Mouse (Mus musculus) MEL (cell line): Measurements from ENCODE around the gene Ankrd44. TPM values are rescaled to one million over a fixed set of nuclear protein-coding genes. Genes with fewer than 3 reads are reported as not detected.

Experiments used
- DNase-seq: peaks from one replicate; pipeline ENCODE4 v3.0.0; 2011; ENCODE audit warnings: low read depth, low spot score
- H3K27ac ChIP-seq: 2 replicates; pipeline ENCODE4 v1.5.1; 2012; ENCODE audit warnings: low read depth, mild to moderate bottlenecking, control low read depth, low read length, moderate library complexity; ENCODE audit not compliant: control insufficient read depth
- H3K27me3 ChIP-seq, 2 experiments: fragments of 150-350 bp in 1 of 2; sonication (generic) in 1 of 2; 2 replicates each; pipeline ENCODE4 v1.6.1; 2012; ENCODE audit warnings: low read length in 2 of 2, mild to moderate bottlenecking in 2 of 2, improper control_type of control experiment in 1 of 2, moderate library complexity in 1 of 2; ENCODE audit not compliant: insufficient read depth in 2 of 2, control insufficient read depth in 1 of 2
- H3K36me3 ChIP-seq, 2 experiments: 2 replicates each; pipeline ENCODE4 v1.6.1; 2012 to 2014; ENCODE audit warnings: low read length in 2 of 2, improper control_type of control experiment in 1 of 2, inconsistent platforms in 1 of 2, mild to moderate bottlenecking in 1 of 2; ENCODE audit not compliant: insufficient read depth in 2 of 2, control insufficient read depth in 1 of 2
- H3K4me1 ChIP-seq, 2 experiments: fragments of 150-350 bp in 1 of 2; sonication (generic) in 1 of 2; 2 replicates each; pipeline ENCODE4 v1.6.1; 2012; ENCODE audit warnings: low read length in 2 of 2, improper control_type of control experiment in 1 of 2, mild to moderate bottlenecking in 1 of 2; ENCODE audit not compliant: insufficient read depth in 2 of 2, control insufficient read depth in 1 of 2
- H3K4me3 ChIP-seq, 2 experiments: fragments of 150-350 bp in 1 of 2; sonication (generic) in 1 of 2; 2 replicates each; pipeline ENCODE4 v1.5.1; 2012; ENCODE audit warnings: low read depth in 2 of 2, low read length in 2 of 2, mild to moderate bottlenecking in 2 of 2, moderate library complexity in 2 of 2, control low read depth in 1 of 2, improper control_type of control experiment in 1 of 2; ENCODE audit not compliant: control insufficient read depth in 1 of 2, insufficient read depth in 1 of 2
- H3K79me2 ChIP-seq: 2 replicates; pipeline ENCODE4 v1.6.1; 2012; ENCODE audit warnings: mild to moderate bottlenecking, low read length, moderate library complexity; ENCODE audit not compliant: control insufficient read depth, poor library complexity, insufficient read depth
- H3K9ac ChIP-seq: 2 replicates; pipeline ENCODE4 v1.6.1; 2012; ENCODE audit warnings: low read depth, mild to moderate bottlenecking, control low read depth, low read length, moderate library complexity; ENCODE audit not compliant: control insufficient read depth, poor library complexity, severe bottlenecking
- H3K9me3 ChIP-seq: fragments of 150-350 bp; sonication (generic); replicated peaks from 2 replicates; pipeline ENCODE4 v1.6.1; 2012; ENCODE audit warnings: mild to moderate bottlenecking, low read length, improper control_type of control experiment, moderate library complexity; ENCODE audit not compliant: insufficient read depth
- BHLHE40 ChIP-seq: IDR thresholded peaks from 2 replicates; pipeline ENCODE4 v1.6.1; 2012; ENCODE audit warnings: low read depth, mild to moderate bottlenecking, inconsistent platforms, low read length, improper control_type of control experiment, borderline replicate concordance
- CHD1 ChIP-seq: IDR thresholded peaks from 2 replicates; pipeline ENCODE4 v1.6.1; 2012; ENCODE audit warnings: low read depth, mild to moderate bottlenecking, inconsistent platforms, low read length, improper control_type of control experiment
- CHD2 ChIP-seq: IDR thresholded peaks from 2 replicates; pipeline ENCODE4 v1.6.1; 2011; ENCODE audit warnings: low read length, improper control_type of control experiment
- CTCF ChIP-seq, 3 experiments: IDR thresholded peaks in 2 of 3; conservative IDR thresholded peaks in 1 of 3; 2 replicates each; pipeline ENCODE4 v1.5.1; 2011 to 2012; ENCODE audit warnings: low read length in 3 of 3, low read depth in 2 of 3, mild to moderate bottlenecking in 2 of 3, improper control_type of control experiment in 1 of 3, inconsistent platforms in 1 of 3, mixed read lengths in 1 of 3, moderate library complexity in 1 of 3; ENCODE audit not compliant: control insufficient read depth in 1 of 3, insufficient read depth in 1 of 3, poor library complexity in 1 of 3, severe bottlenecking in 1 of 3
- E2F4 ChIP-seq: IDR thresholded peaks from 2 replicates; pipeline ENCODE4 v1.6.1; 2011; ENCODE audit warnings: low read depth, low read length, improper control_type of control experiment, borderline replicate concordance
- ELF1 ChIP-seq: IDR thresholded peaks from 2 replicates; pipeline ENCODE4 v1.6.1; 2014; ENCODE audit warnings: low read depth, mild to moderate bottlenecking, inconsistent platforms, low read length, improper control_type of control experiment, moderate library complexity
- EP300 ChIP-seq, 2 experiments: IDR thresholded peaks; 2 replicates each; pipeline ENCODE4 v1.6.1; 2011; ENCODE audit warnings: improper control_type of control experiment in 2 of 2, low read length in 2 of 2, low read depth in 1 of 2, mild to moderate bottlenecking in 1 of 2
- GATA1 ChIP-seq: IDR thresholded peaks from 2 replicates; pipeline ENCODE4 v1.6.1; 2011; ENCODE audit warnings: low read depth, low read length, improper control_type of control experiment
- JUND ChIP-seq: IDR thresholded peaks from 2 replicates; pipeline ENCODE4 v1.6.1; 2011; ENCODE audit warnings: low read depth, mild to moderate bottlenecking, improper control_type of control experiment, low read length
- KAT2A ChIP-seq: conservative IDR thresholded peaks from 2 replicates; pipeline ENCODE4 v1.6.1; 2012; ENCODE audit warnings: low read depth, low read length, improper control_type of control experiment, inconsistent platforms
- MAFK ChIP-seq: IDR thresholded peaks from 2 replicates; pipeline ENCODE4 v1.6.1; 2011; ENCODE audit warnings: low read depth, mild to moderate bottlenecking, low read length, improper control_type of control experiment, borderline replicate concordance
- MAX ChIP-seq: IDR thresholded peaks from 2 replicates; pipeline ENCODE4 v1.6.1; 2011; ENCODE audit warnings: low read length, improper control_type of control experiment
- MAZ ChIP-seq: IDR thresholded peaks from 2 replicates; pipeline ENCODE4 v1.6.1; 2012; ENCODE audit warnings: low read depth, mild to moderate bottlenecking, inconsistent platforms, low read length, improper control_type of control experiment
- MEF2A ChIP-seq: IDR thresholded peaks from 2 replicates; pipeline ENCODE4 v1.6.1; 2014; ENCODE audit warnings: low read depth, mild to moderate bottlenecking, inconsistent platforms, low read length, improper control_type of control experiment; ENCODE audit not compliant: poor library complexity, insufficient replicate concordance, severe bottlenecking; ENCODE audit errors: extremely low read depth
- MYB ChIP-seq: IDR thresholded peaks from 2 replicates; pipeline ENCODE4 v1.6.1; 2011; ENCODE audit warnings: mild to moderate bottlenecking, low read depth, low read length, improper control_type of control experiment
- MYC ChIP-seq: IDR thresholded peaks from 2 replicates; pipeline ENCODE4 v1.6.1; 2011; ENCODE audit warnings: low read depth, mild to moderate bottlenecking, low read length, improper control_type of control experiment, moderate library complexity
- POLR2A ChIP-seq, 2 experiments: IDR thresholded peaks; 2 replicates each; pipeline ENCODE4 v1.6.1; 2011 to 2012; ENCODE audit warnings: low read length in 2 of 2, mild to moderate bottlenecking in 2 of 2, control low read depth in 1 of 2, improper control_type of control experiment in 1 of 2, low read depth in 1 of 2, moderate library complexity in 1 of 2; ENCODE audit not compliant: control insufficient read depth in 1 of 2, insufficient read depth in 1 of 2, poor library complexity in 1 of 2
- POLR2AphosphoS2 ChIP-seq: IDR thresholded peaks from 2 replicates; pipeline ENCODE4 v1.6.1; 2011; ENCODE audit warnings: low read length, improper control_type of control experiment
- POLR2AphosphoS5 ChIP-seq: IDR thresholded peaks from 2 replicates; pipeline ENCODE4 v1.6.1; 2012; ENCODE audit warnings: low read depth, borderline replicate concordance, mild to moderate bottlenecking, inconsistent platforms, low read length, moderate library complexity, mixed read lengths
- TBP ChIP-seq: IDR thresholded peaks from 2 replicates; pipeline ENCODE4 v1.8.0; 2011; ENCODE audit warnings: low read depth, low read length, improper control_type of control experiment
- TCF12 ChIP-seq: IDR thresholded peaks from 2 replicates; pipeline ENCODE4 v1.6.1; 2014; ENCODE audit warnings: low read depth, mild to moderate bottlenecking, inconsistent platforms, low read length, improper control_type of control experiment, moderate library complexity
- UBTF ChIP-seq: IDR thresholded peaks from 2 replicates; pipeline ENCODE4 v1.6.1; 2012; ENCODE audit warnings: low read depth, mild to moderate bottlenecking, inconsistent platforms, low read length, improper control_type of control experiment, moderate library complexity, borderline replicate concordance; ENCODE audit not compliant: insufficient read depth
- ZMIZ1 ChIP-seq: IDR thresholded peaks from 2 replicates; pipeline ENCODE4 v1.6.1; 2012; ENCODE audit warnings: low read depth, mild to moderate bottlenecking, inconsistent platforms, low read length, improper control_type of control experiment, moderate library complexity
- ZNF384 ChIP-seq: IDR thresholded peaks from 2 replicates; pipeline ENCODE4 v1.6.1; 2012; ENCODE audit warnings: low read depth, mild to moderate bottlenecking, inconsistent platforms, low read length, improper control_type of control experiment
- polyA plus RNA-seq, 2 experiments: library from polyadenylated mRNA; stranded (reverse) in 1 of 2; unstranded in 1 of 2; fragments of >175 nt in 1 of 2; fragments of >200 nt in 1 of 2; gene quantifications; 2 replicates each; pipeline versions ENCODE4 v1.2.1 to v1.2.4; 2012; ENCODE audit warnings: low replicate concordance in 2 of 2, low read depth in 1 of 2; ENCODE audit not compliant: insufficient read length in 2 of 2, insufficient read depth in 1 of 2, missing spikeins in 1 of 2
- total RNA-seq: library from RNA; depleted of rRNA; stranded (reverse); fragments of 300-350 nt; gene quantifications from 2 replicates; pipeline ENCODE4 v1.2.3, GENCODE M21; 2012

Gene Ankrd44
- total and polyA plus RNA-seq, 3 experiments: 2.3 to 4.4 TPM; not detected in 1

- Histone ChIP-seq H3K27me3 (no peaks in the 10 kb centered on the region), H3K27ac (no peak overlapping the region), H3K4me3 (no peak overlapping the region), H3K36me3 (no peaks in the 10 kb centered on the region), H3K79me2 (no peaks in the 10 kb centered on the region), H3K9me3 (no peaks in the 10 kb centered on the region), H3K9ac (no peak overlapping the region), H3K4me1 (no peaks in the 10 kb centered on the region)
- DNase-seq: no peak
- TF ChIP-seq MAZ (no peak), TCF12 (no peak), CHD2 (no peak), JUND (no peak), CTCF (IDR thresholded peaks at IDR 0.05 in 2 of 3, conservative IDR thresholded peaks at IDR 0.05 in 1 of 3; ENCODE audit: control insufficient read depth in 1 of 3, insufficient read depth in 1 of 3, low read depth in 2 of 3, low read length in 3 of 3, poor library complexity in 1 of 3, severe bottlenecking in 1 of 3) (no peak), GATA1 (no peak), MEF2A (no peak), POLR2AphosphoS2 (no peak), EP300 (IDR thresholded peaks at IDR 0.05; ENCODE audit: low read depth in 1 of 2, low read length in 2 of 2) (no peak), ZNF384 (no peak)
Measured at GRCm38 (mm10) chr1:54759841-54760240, 166.3 kb downstream of the Ankrd44 start.

GRCm38 (mm10) chr1:54757291-54757690, 168.9 kb downstream of the Ankrd44 start:
- Histone ChIP-seq H3K27me3 (no peaks in the 10 kb centered on the region), H3K4me3 (no peak overlapping the region), H3K79me2 (no peaks in the 10 kb centered on the region), H3K27ac (no peak overlapping the region), H3K9me3 (no peaks in the 10 kb centered on the region), H3K9ac (no peak overlapping the region), H3K4me1 (no peaks in the 10 kb centered on the region), H3K36me3 (no peaks in the 10 kb centered on the region)
- TF ChIP-seq MAX: no peak
- no peak for TF ChIP-seq E2F4
- TF ChIP-seq MAFK: no peak
- TF ChIP-seq MYB: no peak
- TF ChIP-seq POLR2A (IDR thresholded peaks at IDR 0.05; ENCODE audit: control insufficient read depth in 1 of 2, insufficient read depth in 1 of 2, low read depth in 1 of 2, low read length in 2 of 2, poor library complexity in 1 of 2): no peak
- TF ChIP-seq TBP: no peak
- TF ChIP-seq MYC: no peak
- no peak for TF ChIP-seq ELF1
- TF ChIP-seq ZNF384: no peak
- no peak for TF ChIP-seq CHD2
- no peak for TF ChIP-seq POLR2AphosphoS5
- no peak for TF ChIP-seq CHD1
- TF ChIP-seq ZMIZ1: no peak
- TF ChIP-seq CTCF (IDR thresholded peaks at IDR 0.05 in 2 of 3, conservative IDR thresholded peaks at IDR 0.05 in 1 of 3; ENCODE audit: control insufficient read depth in 1 of 3, insufficient read depth in 1 of 3, low read depth in 2 of 3, low read length in 3 of 3, poor library complexity in 1 of 3, severe bottlenecking in 1 of 3): no peak
- no peak for TF ChIP-seq BHLHE40
- TF ChIP-seq KAT2A: no peak
- no peak for TF ChIP-seq TCF12
- no peak for TF ChIP-seq UBTF
- DNase-seq: no peak
